Mouse (Mus musculus): ENCODE results near the gene Gm6993.

Gene Gm6993

GRCm38 (mm10) chr12:31272012-31272735 lies 31.6 kb downstream of the Gm6993 start:
- DNase-seq (ENCODE audit: low read depth) = no peak

- DNase-seq (ENCODE audit: low read depth) = no peak
Measured at GRCm38 (mm10) chr12:31272846-31273245, 32.3 kb downstream of the Gm6993 start.

GRCm38 (mm10) chr12:31273646-31274045 lies 33.1 kb downstream of the Gm6993 start:
- DNase-seq (ENCODE audit: low read depth) = no peak

- DNase-seq (ENCODE audit: low read depth) = no peak
Measured at GRCm38 (mm10) chr12:31275411-31275810, 34.8 kb downstream of the Gm6993 start.

GRCm38 (mm10) chr12:31278270-31278669 lies 37.7 kb downstream of the Gm6993 start:
- DNase-seq (ENCODE audit: low read depth) = no peak

GRCm38 (mm10) chr12:31280318-31280717 lies 39.7 kb downstream of the Gm6993 start:
- no peak for DNase-seq (ENCODE audit: low read depth)

GRCm38 (mm10) chr12:31281100-31281591 lies 40.6 kb downstream of the Gm6993 start:
- DNase-seq (ENCODE audit: low read depth) = no peak

GRCm38 (mm10) chr12:31282241-31282640 lies 41.7 kb downstream of the Gm6993 start:
- DNase-seq (ENCODE audit: low read depth) = no peak

GRCm38 (mm10) chr12:31283131-31283530 lies 42.6 kb downstream of the Gm6993 start:
- no peak for DNase-seq (ENCODE audit: low read depth)

- DNase-seq (ENCODE audit: low read depth) = no peak
Measured at GRCm38 (mm10) chr12:31283617-31284136, 43.1 kb downstream of the Gm6993 start.

GRCm38 (mm10) chr12:31289046-31289445 lies 48.5 kb downstream of the Gm6993 start:
- DNase-seq (ENCODE audit: low read depth) = no peak

All from fibroblast of lung, adult 2 months (primary cell).